In genomic region chr5:130871086-130871485, GRCm38 (mm10) we compare ENCODE assay signal across 31 mouse cellular contexts.
DNase-seq lines count a peak whose midpoint lies in the region; ATAC-seq and TF ChIP-seq lines count a peak whose summit lies in the region.
"Had no signal": no experiment of that assay in that cellular context is flagged by ENCODE, and none has a peak within 500 bp of the region (broad histone marks: within the 10 kb centered on the region; RNA-seq: fewer than 3 reads in every experiment).

No protein-coding gene starts in this region.

- TF ChIP-seq POLR2A in cerebellum, adult 2 months (IDR thresholded peaks at IDR 0.05; ENCODE audit: borderline replicate concordance, insufficient read depth, low read length) = no peak

- peaks cover 23% of the 10 kb centered on the region for H3K4me1 ChIP-seq in cerebellum, adult 2 months (ENCODE audit: control insufficient read depth, insufficient read depth, low read length)
- H3K4me1 ChIP-seq: embryonic facial prominence, embryonic 13.5 days; forebrain, embryonic 10.5 days; hindbrain, embryonic 13.5 days; limb, embryonic 10.5 days; limb, embryonic 15.5 days; liver, embryonic 13.5 days; megakaryocyte, embryonic 14.5 days; midbrain, embryonic 15.5 days; neural tube, embryonic 12.5 days had no signal

- ATAC-seq in cerebellum, adult (ENCODE audit: insufficient number of reproducible peaks, low FRiP score, low TSS enrichment) = peak; percentile 92
- ATAC-seq: CD4-positive, CD25-positive, alpha-beta regulatory T cell, adult 4 months; intestine, postnatal 0 days; lung, postnatal 0 days; midbrain, embryonic 15.5 days had no signal

- WGBS in cerebellum, adult 2 months = 10% methylated on average over 8 of the region's 8 CpGs

- peak; percentile 76 for DNase-seq in left cerebral cortex, postnatal 4 days
- no peak for DNase-seq in left cerebral cortex, adult 18-20 months (ENCODE audit: low spot score in 2 of 2)
- DNase-seq in cerebellum, adult 2 months = peak; percentile 94 to 97
- peak; percentile 87 to 90 for DNase-seq in cerebellum, postnatal 14 days
- no peak for DNase-seq in ovary, adult 18-20 months (ENCODE audit: low spot score)
- DNase-seq in adrenal gland, adult 8-10 months = no peak
- DNase-seq in frontal cortex, postnatal 25 days (ENCODE audit: low spot score in 2 of 2) = no peak
- DNase-seq: gastrocnemius, postnatal 25 days; heart, adult 18-20 months; heart, postnatal 36 days; kidney, postnatal 25 days; liver, embryonic 13.5 days; lung, adult 18-20 months; lung, postnatal 4 days; right cerebral cortex, postnatal 4 days; thymus, adult 2 months; thymus, postnatal 4 days had no signal

- intact Hi-C loops in left cerebral cortex, postnatal 4 days (cut with DNase I) = no loop called here

- no peak overlapping the region for H3K4me3 ChIP-seq in cerebellum, adult 2 months (replicated peaks; ENCODE audit: insufficient read depth, low read depth, low read length)
- H3K4me3 ChIP-seq: embryonic facial prominence, embryonic 13.5 days; forebrain, embryonic 10.5 days; hindbrain, embryonic 13.5 days; layer of hippocampus, adult 2 months; limb, embryonic 10.5 days; limb, embryonic 15.5 days; liver, embryonic 13.5 days; megakaryocyte, embryonic 14.5 days; midbrain, embryonic 15.5 days; neural tube, embryonic 12.5 days had no signal

- no peaks in the 10 kb centered on the region for H3K27me3 ChIP-seq in cerebellum, adult 2 months (ENCODE audit: control insufficient read depth, insufficient read depth, low read length)
- H3K27me3 ChIP-seq: embryonic facial prominence, embryonic 13.5 days; hindbrain, embryonic 13.5 days; limb, embryonic 15.5 days; liver, embryonic 13.5 days; megakaryocyte, embryonic 14.5 days; midbrain, embryonic 15.5 days; neural tube, embryonic 12.5 days had no signal

- H3K27ac ChIP-seq in cerebellum, adult 2 months (ENCODE audit: insufficient read depth, low read length) = peak overlapping the region; percentile 45; the same call in 1 of the 2 replicates
- H3K27ac ChIP-seq: embryonic facial prominence, embryonic 13.5 days; forebrain, embryonic 10.5 days; hindbrain, embryonic 13.5 days; layer of hippocampus, adult 2 months; limb, embryonic 10.5 days; limb, embryonic 15.5 days; liver, embryonic 13.5 days; midbrain, embryonic 15.5 days; neural tube, embryonic 12.5 days; stomach, postnatal 0 days had no signal

- TF ChIP-seq CTCF in cerebellum, adult 2 months (IDR thresholded peaks at IDR 0.05; ENCODE audit: borderline replicate concordance, insufficient read depth, low read depth, low read length) = no peak

Comparison
In these comparisons a context has a peak if more than half of its experiments do, and no peak if none do; other contexts are left out.
1. DNase-seq: peak in left cerebral cortex, postnatal 4 days (single experiment), cerebellum, adult 2 months (2 of 2) and cerebellum, postnatal 14 days (2 of 2); none in left cerebral cortex, adult 18-20 months (0 of 2), ovary, adult 18-20 months (single experiment), adrenal gland, adult 8-10 months (single experiment) and frontal cortex, postnatal 25 days (0 of 2).